Mouse (Mus musculus) kidney, adult 18-20 months (tissue): ENCODE data around the gene Ttc27.
"Not testable (repeated sequence)": the region's sequence is repeated elsewhere in the genome, so short reads cannot be mapped to it uniquely, and the experiment has no call there.

Experiments used
- DNase-seq: peaks from one replicate; pipeline ENCODE4 v3.0.0; 2021

The Ttc27 gene

GRCm38 (mm10) chr17:74717618-74718151 is at the start of gene Ttc27:
TSS of gene Ttc27 (plus strand) at chr17:74717732.
- peak; percentile 96 for DNase-seq

GRCm38 (mm10) chr17:74668010-74668409 is 49.5 kb upstream of the Ttc27 start:
- DNase-seq, result no peak

DNA sequence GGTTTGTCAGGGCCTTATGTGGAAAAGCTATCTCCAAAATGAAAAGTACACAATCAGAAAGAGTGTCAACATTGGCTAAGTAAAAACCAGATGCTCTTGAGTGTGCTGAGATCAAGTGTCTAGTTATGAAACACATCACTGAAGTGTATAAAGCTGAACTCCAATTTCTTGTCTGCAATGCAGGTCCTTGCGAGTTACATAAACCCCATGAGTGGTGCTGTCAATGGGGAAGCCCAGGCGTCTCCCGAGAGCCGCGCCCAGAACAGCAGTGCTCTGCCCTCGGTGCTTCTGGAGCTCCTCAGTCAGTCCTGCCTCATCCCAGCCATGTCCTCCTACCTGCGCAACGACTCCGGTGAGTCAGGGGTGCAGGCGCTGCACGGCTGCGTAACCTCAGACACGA is 47.5 kb upstream of the Ttc27 start:
- no peak for DNase-seq

- no peak for DNase-seq
Observed at GRCm38 (mm10) chr17:74672446-74672845, 45.1 kb upstream of the Ttc27 start.

DNA sequence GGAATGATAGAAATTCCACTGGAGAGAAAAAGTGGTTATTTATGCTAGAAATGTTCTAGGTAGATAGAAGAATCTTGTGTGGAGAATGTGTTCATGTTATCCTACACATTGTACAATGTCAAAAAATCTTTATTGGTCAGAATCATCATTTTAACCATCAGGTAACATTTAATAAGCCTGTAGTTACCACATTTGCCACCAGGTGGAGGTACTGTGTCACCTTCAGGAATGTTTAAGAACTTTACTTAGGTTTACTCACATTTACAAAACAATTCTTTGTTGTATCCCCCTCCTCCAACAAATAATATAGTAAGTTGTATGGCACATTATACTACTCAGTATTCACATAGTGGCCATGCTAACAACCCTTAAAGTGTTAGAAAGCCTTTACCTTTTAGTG is 44.3 kb upstream of the Ttc27 start:
- no peak for DNase-seq

- no peak for DNase-seq
Observed at GRCm38 (mm10) chr17:74678061-74678460, 39.5 kb upstream of the Ttc27 start.

DNA sequence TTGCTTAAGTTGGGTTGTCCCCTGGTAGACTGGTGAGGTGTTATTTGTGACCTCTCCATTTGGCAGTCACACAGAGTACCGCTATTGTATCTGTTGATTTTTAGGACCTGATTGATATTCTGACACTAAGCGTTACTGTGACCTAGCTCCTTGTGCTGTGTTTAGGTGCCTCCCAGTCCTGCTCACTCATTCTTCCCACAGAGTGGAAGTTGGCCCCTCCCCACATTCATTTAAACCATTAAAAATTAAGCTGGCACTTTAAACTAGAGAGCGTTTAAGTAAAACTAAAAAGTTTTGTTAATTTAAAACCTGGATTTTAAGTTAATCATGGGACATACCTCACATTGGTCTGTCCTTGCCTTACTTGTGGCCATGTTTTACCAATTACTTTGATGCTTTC is 32.6 kb upstream of the Ttc27 start:
- no peak for DNase-seq

- DNase-seq, result no peak
Observed at GRCm38 (mm10) chr17:74688555-74688954, 29.0 kb upstream of the Ttc27 start.

- peak; percentile 16 for DNase-seq
Observed at GRCm38 (mm10) chr17:74689406-74689805, 28.1 kb upstream of the Ttc27 start.

GRCm38 (mm10) chr17:74701661-74702060 is 15.9 kb upstream of the Ttc27 start:
- DNase-seq, result not testable (repeated sequence)

GRCm38 (mm10) chr17:74705480-74705879 is 12.1 kb upstream of the Ttc27 start:
- DNase-seq, result no peak

GRCm38 (mm10) chr17:74706593-74706992 is 10.9 kb upstream of the Ttc27 start:
- DNase-seq, result no peak

GRCm38 (mm10) chr17:74707637-74708152 is 9.8 kb upstream of the Ttc27 start:
- no peak for DNase-seq

DNA sequence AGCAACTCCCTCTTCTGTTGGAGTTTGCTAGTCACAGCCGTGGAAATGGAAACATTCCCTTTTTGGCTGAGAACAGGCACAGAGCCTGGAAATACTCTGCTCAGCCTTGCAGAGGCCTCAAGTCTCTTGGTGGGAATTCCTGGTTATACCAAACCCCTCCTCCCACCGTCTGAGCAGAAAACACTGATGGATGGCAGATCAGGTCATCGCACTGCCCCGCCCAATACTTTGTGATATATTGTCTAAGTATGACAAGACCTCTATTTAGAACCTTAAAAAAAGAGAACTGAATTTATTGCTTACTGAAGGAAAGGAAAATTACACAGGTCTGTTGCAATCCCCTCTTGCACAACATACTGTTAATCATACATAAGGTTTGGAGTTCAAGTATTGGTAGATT is 6.8 kb upstream of the Ttc27 start:
- DNase-seq, result no peak

DNA sequence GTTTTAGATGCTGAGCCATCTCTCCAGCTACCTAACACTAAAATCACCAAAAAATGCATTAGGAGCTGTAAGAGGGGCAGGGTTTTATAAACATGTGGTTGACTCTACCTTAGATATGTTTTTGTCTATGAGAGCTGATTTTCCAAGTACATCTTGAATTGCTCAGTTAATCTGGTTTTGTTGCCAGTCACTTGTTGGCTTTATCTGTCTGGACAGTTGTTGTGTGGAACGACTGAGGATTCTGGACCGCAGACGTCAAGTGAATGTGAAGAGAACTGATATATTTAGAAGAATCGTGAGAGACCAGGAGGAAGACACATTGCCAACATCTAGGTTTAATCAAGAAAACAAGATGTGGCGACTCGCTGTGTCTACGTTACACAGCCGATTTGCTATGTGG is 5.9 kb upstream of the Ttc27 start:
- no peak for DNase-seq

DNA sequence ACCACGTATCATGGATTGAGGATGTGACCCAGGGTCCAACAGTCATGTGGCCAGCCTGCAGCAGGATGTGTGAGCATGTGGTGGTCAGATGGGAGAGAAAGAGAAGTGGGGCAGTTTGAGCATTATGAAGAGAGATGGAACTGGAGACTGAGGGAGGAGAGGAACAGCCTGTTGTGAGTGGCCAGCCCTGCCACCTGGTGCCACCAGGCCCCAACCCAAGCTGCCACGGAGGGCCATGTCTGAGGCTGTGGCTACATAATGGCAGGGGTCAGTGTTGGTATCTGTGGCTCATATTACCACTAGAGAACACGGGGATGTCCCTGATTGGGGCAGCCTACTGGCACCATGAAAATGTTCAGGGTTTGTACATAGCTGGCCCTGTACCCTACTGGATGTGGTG is 2.4 kb upstream of the Ttc27 start:
- DNase-seq, result no peak

- no peak for DNase-seq
Observed at GRCm38 (mm10) chr17:74715724-74716123, 1.8 kb upstream of the Ttc27 start.

GRCm38 (mm10) chr17:74716643-74717042 is 889 bp upstream of the Ttc27 start:
- DNase-seq, result no peak

- no peak for DNase-seq
Observed at GRCm38 (mm10) chr17:74717091-74717617, 378 bp upstream of the Ttc27 start.

GRCm38 (mm10) chr17:74732872-74733271 is 15.3 kb downstream of the Ttc27 start:
- no peak for DNase-seq

DNA sequence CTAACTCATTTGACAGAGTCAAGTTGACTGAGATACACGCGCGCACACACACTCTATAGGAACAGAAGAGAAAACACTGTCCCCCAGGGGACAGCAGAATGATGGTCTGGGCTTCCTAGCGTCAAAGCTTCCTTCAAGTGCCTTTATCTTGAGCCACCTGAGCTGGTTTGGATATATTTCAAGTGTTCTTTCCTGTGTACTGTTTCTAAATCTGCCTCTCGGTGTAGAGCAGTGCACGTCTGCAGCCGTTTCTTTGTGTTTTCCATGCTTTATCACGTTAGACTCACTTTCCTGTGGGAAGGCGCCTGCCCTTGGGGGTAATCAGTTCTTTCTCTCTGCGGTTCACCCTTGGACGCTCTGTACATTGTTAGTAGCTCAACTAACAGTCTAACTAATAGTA is 17.9 kb downstream of the Ttc27 start:
- DNase-seq, result no peak

DNA sequence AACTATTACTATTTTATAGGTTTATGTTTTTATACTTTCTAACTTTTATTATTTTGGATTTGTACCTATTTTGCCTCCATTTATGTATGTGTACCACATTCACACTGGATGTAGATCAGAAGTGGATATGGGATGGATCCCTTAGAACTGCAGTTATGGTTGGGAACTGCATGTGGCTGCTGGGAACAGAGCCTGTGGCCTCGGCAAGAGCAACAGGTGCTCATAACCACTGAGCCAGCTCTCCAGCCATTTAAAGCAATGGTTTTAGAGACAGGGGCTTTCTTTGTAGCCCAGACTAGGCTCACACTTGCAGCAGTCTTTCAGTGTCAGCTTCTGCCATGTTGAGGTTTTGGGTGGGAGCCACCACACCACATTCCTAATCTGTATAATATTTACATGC is 32.1 kb downstream of the Ttc27 start:
- no peak for DNase-seq

- no peak for DNase-seq
Observed at GRCm38 (mm10) chr17:74751026-74751425, 33.5 kb downstream of the Ttc27 start.

DNA sequence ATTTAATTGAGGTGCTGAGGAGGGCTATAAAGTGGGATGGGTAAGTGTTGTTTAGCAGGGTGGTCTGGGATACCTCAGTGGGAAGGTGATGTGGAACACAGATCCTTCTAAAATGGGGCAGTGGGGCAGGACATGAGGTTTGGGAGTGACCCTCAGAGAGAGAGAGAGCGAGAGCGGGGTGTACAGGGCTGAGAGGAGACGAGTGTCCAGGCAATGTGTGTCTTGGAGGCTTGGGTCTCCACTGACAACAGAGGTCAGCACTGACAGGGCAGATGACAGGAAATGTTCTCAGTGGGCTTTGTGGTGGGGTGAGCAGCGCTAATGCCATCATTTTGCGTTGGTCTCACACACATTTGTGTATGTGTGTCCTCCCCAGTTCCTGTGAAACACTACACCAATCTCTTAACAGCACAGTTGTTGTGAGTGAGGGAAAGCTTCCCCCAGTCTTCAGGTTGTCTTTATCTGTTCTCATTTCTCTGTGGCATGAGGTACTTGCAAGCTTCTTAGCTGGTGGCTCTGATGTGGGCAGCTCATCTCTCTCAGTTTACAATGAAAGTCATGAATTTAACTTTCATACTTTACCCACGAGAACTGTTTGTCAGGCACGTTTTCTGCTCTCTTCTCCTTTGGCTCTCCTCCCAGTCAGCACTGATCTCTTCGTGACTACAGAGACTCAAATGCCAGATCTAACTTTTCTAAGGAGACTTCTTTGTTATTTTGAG is 35.5 kb downstream of the Ttc27 start:
- DNase-seq, result no peak
